Mouse (Mus musculus) left cerebral cortex, postnatal 36 days (tissue): ENCODE results near the gene Atp6v1e1. TPM values are rescaled to one million over a fixed set of nuclear protein-coding genes. Genes with fewer than 3 reads are reported as not detected.

Source experiments
- DNase-seq, 2 experiments: peaks; one replicate each; pipeline ENCODE4 v3.0.0; 2021 to 2022; ENCODE audit warnings: low spot score in 2 of 2, mixed read lengths in 1 of 2
- intact Hi-C: fragments of 180-260 bp; cut with DNase I; formaldehyde crosslinking; loops from one replicate; pipeline ENCODE4 v1.15.1; 2025
- microRNA-seq: library from miRNA; unstranded; fragments of <30 nt; microRNA quantifications from one replicate; pipeline ENCODE4 v1.2.0, GENCODE M21; 2022
- total RNA-seq, 2 experiments: library from RNA; stranded (reverse); gene quantifications; 2 replicates each; pipeline ENCODE4 v1.2.3; 2021

The Atp6v1e1 gene
- total RNA-seq, 2 experiments from 2014 or later: 539 to 601 TPM

DNA sequence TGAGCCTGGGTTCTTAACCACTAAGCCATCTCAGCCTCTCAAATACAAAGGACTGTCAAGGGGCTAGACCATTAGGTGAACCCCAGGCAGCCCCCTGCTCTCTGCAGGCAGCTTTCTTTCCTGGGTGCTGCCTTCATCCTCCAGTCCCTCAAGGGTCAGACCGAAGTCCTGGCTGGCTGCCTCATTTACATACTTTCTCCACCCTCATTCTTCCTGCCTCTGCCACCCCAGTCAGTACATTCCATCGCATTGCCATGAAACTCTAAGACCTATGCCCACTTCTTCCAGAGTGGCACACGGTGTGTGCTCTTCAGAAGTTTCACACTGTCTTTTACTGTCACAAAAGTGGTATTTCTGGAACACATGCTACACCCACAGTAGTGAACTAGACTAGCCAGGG is 44.4 kb downstream of the Atp6v1e1 start:
- intact Hi-C loops: no loop called here
- no peak for DNase-seq

DNA sequence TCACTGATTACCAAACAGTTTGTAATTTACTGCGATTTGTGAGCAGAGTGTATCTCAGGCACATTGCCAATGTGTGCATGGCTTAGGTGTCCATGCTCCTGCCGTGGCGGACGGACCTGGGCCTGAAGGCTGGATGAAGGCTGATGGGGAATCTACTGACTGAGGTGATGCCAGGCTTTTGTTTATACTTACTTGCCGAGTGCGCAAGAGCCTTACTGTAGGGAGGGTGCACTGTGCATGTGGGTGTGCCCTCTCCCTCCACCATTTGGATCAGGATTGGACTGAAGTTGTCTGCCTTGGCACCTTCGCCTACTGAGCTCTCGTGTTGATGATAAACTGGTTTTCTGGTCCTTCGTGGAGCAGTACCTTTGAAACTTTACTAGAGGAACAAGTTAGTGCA is 45.1 kb downstream of the Atp6v1e1 start:
- intact Hi-C loops: no loop called here
- no peak for DNase-seq

GRCm38 (mm10) chr6:120776286-120776685 is 46.3 kb downstream of the Atp6v1e1 start:
- intact Hi-C loops: no loop called here
- DNase-seq: no peak

DNA sequence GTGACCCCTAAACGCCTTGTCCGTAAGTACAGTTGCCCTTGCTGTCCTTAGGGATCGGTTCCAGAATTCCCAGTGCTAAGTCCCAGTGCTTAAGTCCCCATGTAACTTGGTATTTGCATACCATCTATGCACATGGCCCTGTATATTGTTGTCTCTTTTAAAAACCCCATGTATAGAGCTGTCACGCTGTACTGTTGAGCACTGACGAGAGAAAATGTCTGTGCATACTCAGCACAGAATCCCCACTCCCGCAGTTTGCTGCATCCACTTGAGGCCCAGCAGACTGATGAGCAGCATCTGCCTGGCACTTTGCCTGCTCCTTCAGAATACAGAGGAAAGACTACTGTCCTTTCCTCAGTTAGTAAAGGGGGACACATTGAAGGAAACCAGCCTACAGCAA is 48.8 kb downstream of the Atp6v1e1 start:
- intact Hi-C loops: no loop called here
- DNase-seq: no peak

GRCm38 (mm10) chr6:120773149-120773628 is 49.4 kb downstream of the Atp6v1e1 start, which contains the start of gene Slc25a18:
Gene Slc25a18 (plus strand): TSS chr6:120773578.
- intact Hi-C loops: no loop called here
- peak; percentile 17 to 19 for DNase-seq

DNA sequence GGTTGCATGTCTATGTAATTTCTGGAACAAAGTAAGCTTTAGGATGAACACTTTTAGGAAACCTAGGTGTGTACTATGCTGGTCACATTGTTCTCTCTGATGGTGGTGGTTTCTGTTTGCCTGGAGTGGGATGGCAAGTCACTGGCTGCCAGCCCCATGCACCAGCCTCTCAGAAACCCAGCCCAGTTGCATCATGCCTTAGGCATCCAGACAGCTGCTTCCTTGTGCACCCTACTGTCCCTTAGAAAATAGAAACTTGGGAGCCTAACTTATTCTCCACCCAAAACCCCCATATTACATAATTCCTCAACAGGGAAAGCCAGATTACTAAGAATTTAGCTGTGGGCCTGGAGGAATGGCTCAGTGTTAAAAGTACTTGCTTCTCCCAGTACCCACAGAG is 50.6 kb downstream of the Atp6v1e1 start:
- intact Hi-C loops: no loop called here
- DNase-seq: no peak

- intact Hi-C loops: no loop called here
- DNase-seq: no peak
Measured at GRCm38 (mm10) chr6:120771366-120771765, 51.2 kb downstream of the Atp6v1e1 start.

DNA sequence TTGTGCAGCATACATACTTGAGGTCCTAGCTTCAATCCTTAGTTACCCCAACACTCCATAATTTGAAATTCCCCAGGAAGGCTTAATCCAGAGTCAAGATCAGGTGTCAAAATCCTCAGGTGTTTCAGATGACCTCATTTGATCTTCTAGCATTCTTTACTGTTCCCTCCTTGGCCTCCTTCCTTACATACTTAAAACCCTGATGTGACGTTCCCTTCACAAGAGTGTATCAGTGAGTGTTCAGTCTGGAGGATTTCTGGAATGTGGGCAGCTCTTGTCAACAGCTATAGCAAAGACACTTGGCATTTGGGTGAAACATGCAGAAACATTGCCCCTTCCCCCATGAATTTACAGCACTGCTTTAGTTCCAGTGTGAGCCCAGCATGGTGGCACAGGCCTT is 52.6 kb downstream of the Atp6v1e1 start:
- intact Hi-C loops: no loop called here

DNA sequence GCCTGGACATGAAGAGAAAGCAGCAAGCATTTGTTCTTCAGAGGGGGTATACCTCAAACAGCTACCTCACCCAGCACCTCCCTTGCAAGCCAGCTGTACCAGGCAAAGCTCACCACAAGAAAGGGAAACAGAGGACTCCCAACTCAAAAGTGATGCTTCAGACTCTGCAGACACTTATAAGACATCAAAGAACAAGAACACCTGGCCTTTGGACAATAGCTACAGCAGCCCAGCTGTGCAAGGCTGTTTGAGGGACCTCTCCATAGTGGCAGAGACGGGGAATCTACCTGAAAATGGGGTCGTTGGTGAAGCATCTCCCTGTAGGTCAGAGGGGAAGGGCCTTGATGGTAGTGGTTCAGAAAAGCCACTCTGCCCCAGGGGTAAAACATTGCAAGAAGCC is 61.4 kb downstream of the Atp6v1e1 start:
- intact Hi-C loops: no loop called here
- no peak for DNase-seq

More for the DNA sequence above, 52.6 kb downstream of the Atp6v1e1 start:
- no peak for DNase-seq

DNA sequence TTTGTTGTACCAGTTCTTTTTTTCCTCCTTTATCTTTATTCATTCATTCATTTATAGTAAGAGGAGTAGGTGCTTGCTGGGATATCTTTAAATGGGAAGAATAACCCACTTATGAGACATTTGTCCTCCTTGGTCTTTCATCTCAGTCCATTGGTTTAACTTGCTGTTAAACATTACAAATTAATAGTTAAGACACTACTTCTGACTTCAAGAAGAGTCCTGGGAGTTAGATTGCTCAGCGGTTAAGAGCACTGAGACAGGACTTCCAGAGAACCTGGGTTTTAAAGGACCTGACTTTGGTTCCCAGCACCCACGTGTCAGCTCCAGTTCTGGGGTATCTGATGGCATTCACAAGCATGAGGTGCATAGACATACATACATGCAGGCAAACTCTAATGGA is 76.2 kb downstream of the Atp6v1e1 start:
- DNase-seq: no peak
- intact Hi-C loops: no loop called here

Small RNAs within 50 kb of the gene (microRNA-seq; reads per million reads assigned to microRNA genes)
- gene Gm25193: not detected

Other genes with a start within 250 kb of the Atp6v1e1 start
- 1 to 10 TPM; 3.7 to 3.9 TPM for gene Cecr2, start 156.4 kb downstream of the Atp6v1e1 start, total RNA-seq
- gene Slc25a18, start 49.2 kb downstream of the Atp6v1e1 start, total RNA-seq: 10 to 100 TPM; 59.5 to 70.6 TPM
- 10 to 100 TPM; 45.5 to 55.5 TPM for gene Bcl2l13, start 13.4 kb upstream of the Atp6v1e1 start, total RNA-seq
- gene Bid, start 94.1 kb upstream of the Atp6v1e1 start, total RNA-seq: 10 to 100 TPM in 1 of 2 experiments, 1 to 10 TPM in 1; 10.0 to 12.4 TPM